Mouse (Mus musculus) CH12.LX (cell line): ENCODE measurements at regions not wholly inside any gene's neighbourhood (a gene's known extent, or its start where the extent isn't known, plus 50 kb on each side); places are given as distances from the start of the nearest gene placed in this dataset.

ENCODE experiments used
- DNase-seq: peaks from one replicate; pipeline ENCODE4 v3.0.0-alpha.2; 2013; ENCODE audit errors: extremely low read depth
- H3K27ac ChIP-seq: 2 replicates; pipeline ENCODE4 v1.5.1; 2012; ENCODE audit warnings: low read depth, mild to moderate bottlenecking, control low read depth, moderate library complexity; ENCODE audit not compliant: insufficient read depth
- H3K27me3 ChIP-seq: replicated peaks from 2 replicates; pipeline ENCODE3; 2012; ENCODE audit warnings: inconsistent platforms
- H3K36me3 ChIP-seq, 2 experiments: replicated peaks in 1 of 2; 2 replicates each; pipeline versions ENCODE3 to v1.6.1; 2012; ENCODE audit warnings: inconsistent platforms in 1 of 2, low read length in 1 of 2, mild to moderate bottlenecking in 1 of 2, mixed read lengths in 1 of 2, moderate library complexity in 1 of 2; ENCODE audit not compliant: control insufficient read depth in 1 of 2, insufficient read depth in 1 of 2
- H3K4me1 ChIP-seq, 2 experiments: 2 replicates each; pipeline ENCODE4 v1.6.1; 2012; ENCODE audit warnings: inconsistent platforms in 1 of 2, moderate library complexity in 1 of 2; ENCODE audit not compliant: insufficient read depth in 2 of 2, control insufficient read depth in 1 of 2
- H3K4me2 ChIP-seq: 2 replicates; pipeline ENCODE4 v1.6.1; 2012; ENCODE audit warnings: low read depth, mild to moderate bottlenecking, control low read depth; ENCODE audit not compliant: poor library complexity, insufficient read depth, severe bottlenecking
- H3K4me3 ChIP-seq, 3 experiments: fragments of 150-350 bp in 1 of 3; sonication (generic) in 1 of 3; replicated peaks in 1 of 3; 2 replicates each; pipeline versions ENCODE3 to v1.5.1; 2011 to 2012; ENCODE audit warnings: low read depth in 2 of 3, low read length in 2 of 3, mild to moderate bottlenecking in 2 of 3, moderate library complexity in 2 of 3, control low read depth in 1 of 3, improper control_type of control experiment in 1 of 3, inconsistent platforms in 1 of 3, mixed read lengths in 1 of 3; ENCODE audit not compliant: poor library complexity in 1 of 3
- H3K79me2 ChIP-seq: replicated peaks from 2 replicates; pipeline ENCODE4 v1.6.1; 2012; ENCODE audit warnings: mild to moderate bottlenecking, moderate library complexity; ENCODE audit not compliant: control insufficient read depth, poor library complexity, insufficient read depth, severe bottlenecking; ENCODE audit errors: extremely low read depth
- H3K9ac ChIP-seq: 2 replicates; pipeline ENCODE4 v1.6.1; 2012; ENCODE audit warnings: low read depth, mild to moderate bottlenecking, control low read depth, moderate library complexity; ENCODE audit not compliant: insufficient read depth
- H3K9me3 ChIP-seq: replicated peaks from 2 replicates; pipeline ENCODE3; 2012; ENCODE audit warnings: low read length, inconsistent platforms, mixed read lengths
- BHLHE40 ChIP-seq: IDR thresholded peaks from 2 replicates; pipeline ENCODE4 v1.6.1; 2011; ENCODE audit warnings: mild to moderate bottlenecking, low read depth, low read length, improper control_type of control experiment
- CHD2 ChIP-seq: IDR thresholded peaks from 2 replicates; pipeline ENCODE4 v1.6.1; 2011; ENCODE audit warnings: low read length, improper control_type of control experiment
- CTCF ChIP-seq, 2 experiments: IDR thresholded peaks in 1 of 2; conservative IDR thresholded peaks in 1 of 2; 2 replicates each; pipeline ENCODE4 v1.5.1; 2011 to 2012; ENCODE audit warnings: low read depth in 2 of 2, low read length in 2 of 2, improper control_type of control experiment in 1 of 2, inconsistent platforms in 1 of 2, mild to moderate bottlenecking in 1 of 2, moderate library complexity in 1 of 2
- EP300 ChIP-seq: IDR thresholded peaks from 2 replicates; pipeline ENCODE4 v1.6.1; 2011; ENCODE audit warnings: low read length, improper control_type of control experiment
- HCFC1 ChIP-seq: IDR thresholded peaks from 2 replicates; pipeline ENCODE4 v1.6.1; 2012; ENCODE audit warnings: low read depth, mild to moderate bottlenecking, inconsistent platforms, low read length, improper control_type of control experiment
- IRF4 ChIP-seq: IDR thresholded peaks from 2 replicates; pipeline ENCODE4 v1.6.1; 2014; ENCODE audit warnings: low read depth, mild to moderate bottlenecking, inconsistent platforms, low read length, improper control_type of control experiment
- JUN ChIP-seq: IDR thresholded peaks from 2 replicates; pipeline ENCODE4 v1.6.1; 2011; ENCODE audit warnings: low read depth, mild to moderate bottlenecking, low read length, improper control_type of control experiment, moderate library complexity; ENCODE audit not compliant: insufficient read depth
- KAT2A ChIP-seq: IDR thresholded peaks from 2 replicates; pipeline ENCODE4 v1.6.1; 2012; ENCODE audit warnings: low read length, improper control_type of control experiment, inconsistent platforms; ENCODE audit not compliant: insufficient replicate concordance
- MAFK ChIP-seq: IDR thresholded peaks from 2 replicates; pipeline ENCODE4 v1.6.1; 2011; ENCODE audit warnings: low read length, improper control_type of control experiment; ENCODE audit not compliant: insufficient replicate concordance
- MAZ ChIP-seq: IDR thresholded peaks from 2 replicates; pipeline ENCODE4 v1.6.1; 2012; ENCODE audit warnings: low read depth, mild to moderate bottlenecking, inconsistent platforms, low read length, improper control_type of control experiment, moderate library complexity
- MEF2A ChIP-seq: IDR thresholded peaks from 2 replicates; pipeline ENCODE4 v1.6.1; 2014; ENCODE audit warnings: low read depth, mild to moderate bottlenecking, inconsistent platforms, low read length, improper control_type of control experiment, borderline replicate concordance
- NELFE ChIP-seq: IDR thresholded peaks from 2 replicates; pipeline ENCODE4 v1.6.1; 2011; ENCODE audit warnings: low read depth, low read length, improper control_type of control experiment
- NRF1 ChIP-seq: IDR thresholded peaks from 2 replicates; pipeline ENCODE4 v1.6.1; 2014; ENCODE audit warnings: low read depth, mild to moderate bottlenecking, inconsistent platforms, low read length, improper control_type of control experiment, moderate library complexity
- POLR2AphosphoS2 ChIP-seq: IDR thresholded peaks from 2 replicates; pipeline ENCODE4 v1.6.1; 2011; ENCODE audit warnings: low read depth, low read length, improper control_type of control experiment
- RAD21 ChIP-seq: IDR thresholded peaks from 2 replicates; pipeline ENCODE4 v1.6.1; 2011; ENCODE audit warnings: low read depth, mild to moderate bottlenecking, low read length, improper control_type of control experiment, moderate library complexity
- SIN3A ChIP-seq: IDR thresholded peaks from 2 replicates; pipeline ENCODE4 v1.6.1; 2012; ENCODE audit warnings: low read length, improper control_type of control experiment, inconsistent platforms
- ZC3H11A ChIP-seq: IDR thresholded peaks from 2 replicates; pipeline ENCODE4 v1.6.1; 2012; ENCODE audit warnings: low read depth, mild to moderate bottlenecking, inconsistent platforms, low read length, improper control_type of control experiment
- ZKSCAN1 ChIP-seq: IDR thresholded peaks from 2 replicates; pipeline ENCODE4 v1.6.1; 2012; ENCODE audit warnings: low read depth, inconsistent platforms, low read length, improper control_type of control experiment, borderline replicate concordance
- ZMIZ1 ChIP-seq: IDR thresholded peaks from 2 replicates; pipeline ENCODE4 v1.6.1; 2012; ENCODE audit warnings: low read depth, mild to moderate bottlenecking, inconsistent platforms, low read length, improper control_type of control experiment
- ZNF384 ChIP-seq: IDR thresholded peaks from 2 replicates; pipeline ENCODE4 v1.6.1; 2012; ENCODE audit warnings: low read depth, low read length, improper control_type of control experiment, inconsistent platforms
- dilution Hi-C: fragments of 300-500 bp; cut with MboI; formaldehyde crosslinking; loops from 2 replicates; pipeline ENCODE4 v1.14.3; 2020; ENCODE audit warnings: low sequenced_read_pairs; ENCODE audit not compliant: extremely low pct_unique_long_range_greater_than_20kb, extremely low pct_ligation_motif_present
- in situ Hi-C: fragments of 300-500 bp; cut with MboI; formaldehyde crosslinking; loops from 3 replicates; pipeline ENCODE4 v1.14.3; 2019; ENCODE audit warnings: low sequenced_read_pairs, low pct_ligation_motif_present, low pct_unique_long_range_greater_than_20kb, mixed read lengths

GRCm38 (mm10) chr10:54551734-54552397 lies 475.5 kb upstream of the Man1a start:
- H3K9me3 ChIP-seq, result no peaks in the 10 kb centered on the region
- no peaks in the 10 kb centered on the region for H3K79me2 ChIP-seq
- no peak overlapping the region for H3K4me3 ChIP-seq
- in situ Hi-C loops (no loop called here), dilution Hi-C loops (no loop called here)
- no peaks in the 10 kb centered on the region for H3K4me1 ChIP-seq
- H3K27me3 ChIP-seq, result no peaks in the 10 kb centered on the region
- H3K27ac ChIP-seq, result no peak overlapping the region
- no peak for TF ChIP-seq RAD21
- TF ChIP-seq CHD2, result no peak
- TF ChIP-seq ZNF384, result peak; percentile 19; the same call in 1 of the 2 replicates
- DNase-seq, result no peak
- H3K4me2 ChIP-seq, result no peak overlapping the region
- no peak overlapping the region for H3K9ac ChIP-seq
- no peaks in the 10 kb centered on the region for H3K36me3 ChIP-seq

GRCm38 (mm10) chr10:54550665-54551064 lies 474.3 kb upstream of the Man1a start:
- Histone ChIP-seq H3K4me2 (no peak overlapping the region), H3K4me1 (no peaks in the 10 kb centered on the region), H3K36me3 (no peaks in the 10 kb centered on the region), H3K79me2 (no peaks in the 10 kb centered on the region), H3K9me3 (no peaks in the 10 kb centered on the region)
- TF ChIP-seq SIN3A (no peak), MEF2A (no peak), POLR2AphosphoS2 (no peak), NELFE (no peak), NRF1 (no peak), HCFC1 (no peak), MAZ (no peak), ZMIZ1 (no peak)
- TF ChIP-seq, all 38 proteins: peak for 0
- in situ Hi-C loops, result no loop called here
- H3K27ac ChIP-seq, result no peak overlapping the region
- H3K27me3 ChIP-seq, result no peaks in the 10 kb centered on the region
- DNase-seq, result no peak
- H3K4me3 ChIP-seq, result no peak overlapping the region
- H3K9ac ChIP-seq, result no peak overlapping the region
- dilution Hi-C loops, result no loop called here

- no peaks in the 10 kb centered on the region for H3K4me1 ChIP-seq
- no peak for TF ChIP-seq KAT2A
- TF ChIP-seq JUN, result no peak
- TF ChIP-seq ZC3H11A, result no peak
- no peak for TF ChIP-seq IRF4
- no peak for TF ChIP-seq BHLHE40
- no peak for TF ChIP-seq ZMIZ1
- no peak for TF ChIP-seq CTCF (conservative IDR thresholded peaks at IDR 0.05 in 1 of 2, IDR thresholded peaks at IDR 0.05 in 1 of 2; ENCODE audit: low read depth in 2 of 2, low read length in 2 of 2)
- TF ChIP-seq MAFK, result no peak
- TF ChIP-seq ZNF384, result no peak
- no peak for TF ChIP-seq EP300
- no peak for TF ChIP-seq ZKSCAN1
- dilution Hi-C loops (no loop called here), in situ Hi-C loops (no loop called here)
- H3K27ac ChIP-seq, result no peak overlapping the region
- no peak for DNase-seq
- H3K9ac ChIP-seq, result no peak overlapping the region
- no peaks in the 10 kb centered on the region for H3K27me3 ChIP-seq
- no peaks in the 10 kb centered on the region for H3K9me3 ChIP-seq
- H3K4me2 ChIP-seq, result no peak overlapping the region
- H3K4me3 ChIP-seq, result no peak overlapping the region
- H3K79me2 ChIP-seq, result no peaks in the 10 kb centered on the region
- H3K36me3 ChIP-seq, result no peaks in the 10 kb centered on the region
Measured at GRCm38 (mm10) chr10:54548977-54549376, 472.6 kb upstream of the Man1a start.
